Mouse (Mus musculus): ENCODE results near the gene Arhgef10l.

Arhgef10l gene

GRCm38 (mm10) chr4:140631276-140631849 lies 34.4 kb downstream of the Arhgef10l start:
- DNase-seq (ENCODE audit: low spot score): no peak

- no peak for DNase-seq (ENCODE audit: low spot score)
These were observed 35.1 kb downstream of the Arhgef10l start for GRCm38 (mm10) chr4:140630651-140631241.

GRCm38 (mm10) chr4:140630136-140630535 lies 35.7 kb downstream of the Arhgef10l start:
- no peak for DNase-seq (ENCODE audit: low spot score)

- no peak for DNase-seq (ENCODE audit: low spot score)
These were observed 36.8 kb downstream of the Arhgef10l start for GRCm38 (mm10) chr4:140628971-140629370.

- no peak for DNase-seq (ENCODE audit: low spot score)
These were observed 37.3 kb downstream of the Arhgef10l start for GRCm38 (mm10) chr4:140628412-140628943.

GRCm38 (mm10) chr4:140625651-140626525 lies 39.9 kb downstream of the Arhgef10l start:
- no peak for DNase-seq (ENCODE audit: low spot score)

GRCm38 (mm10) chr4:140624468-140625176 lies 41.2 kb downstream of the Arhgef10l start:
- no peak for DNase-seq (ENCODE audit: low spot score)

GRCm38 (mm10) chr4:140624087-140624467 lies 41.7 kb downstream of the Arhgef10l start:
- DNase-seq (ENCODE audit: low spot score): no peak

GRCm38 (mm10) chr4:140622819-140623218 lies 43.0 kb downstream of the Arhgef10l start:
- no peak for DNase-seq (ENCODE audit: low spot score)

- no peak for DNase-seq (ENCODE audit: low spot score)
These were observed 45.3 kb downstream of the Arhgef10l start for GRCm38 (mm10) chr4:140620496-140620895.

GRCm38 (mm10) chr4:140617391-140618385 lies 48.1 kb downstream of the Arhgef10l start:
- no peak for DNase-seq (ENCODE audit: low spot score)

- no peak for DNase-seq (ENCODE audit: low spot score)
These were observed 48.9 kb downstream of the Arhgef10l start for GRCm38 (mm10) chr4:140616894-140617293.

GRCm38 (mm10) chr4:140616196-140616595 lies 49.6 kb downstream of the Arhgef10l start:
- DNase-seq (ENCODE audit: low spot score): no peak

GRCm38 (mm10) chr4:140615771-140616170 lies 50.0 kb downstream of the Arhgef10l start:
- DNase-seq (ENCODE audit: low spot score): no peak

GRCm38 (mm10) chr4:140614553-140614952 lies 51.3 kb downstream of the Arhgef10l start:
- no peak for DNase-seq (ENCODE audit: low spot score)

GRCm38 (mm10) chr4:140614145-140614544 lies 51.7 kb downstream of the Arhgef10l start:
- DNase-seq (ENCODE audit: low spot score): no peak

GRCm38 (mm10) chr4:140610841-140611609 lies 54.8 kb downstream of the Arhgef10l start:
- no peak for DNase-seq (ENCODE audit: low spot score)

GRCm38 (mm10) chr4:140608228-140608720 lies 57.5 kb downstream of the Arhgef10l start:
- no peak for DNase-seq (ENCODE audit: low spot score)

- DNase-seq (ENCODE audit: low spot score): no peak
These were observed 59.0 kb downstream of the Arhgef10l start for GRCm38 (mm10) chr4:140606779-140607178.

GRCm38 (mm10) chr4:140606197-140606596 lies 59.6 kb downstream of the Arhgef10l start:
- no peak for DNase-seq (ENCODE audit: low spot score)
